Mouse (Mus musculus): ENCODE measurements around the gene Gm45233.
A peak's percentile ranks its signal among the peaks of the same experiment; 100 is the strongest.
"Not testable (repeated sequence)": the region's sequence is repeated elsewhere in the genome, so short reads cannot be mapped to it uniquely, and the experiment has no call there.

Gene Gm45233

GRCm38 (mm10) chr7:43443917-43444293 is at the start of gene Gm45233, which contains the start of gene Etfb:
Gene Gm45233, plus strand, starts transcription at chr7:43444128.
Gene Etfb, plus strand, starts transcription at chr7:43444083.
- peak; percentile 98 for DNase-seq (ENCODE audit: low spot score)

- DNase-seq (ENCODE audit: low spot score): no peak
Measured at GRCm38 (mm10) chr7:43399501-43399900, 44.4 kb upstream of the Gm45233 start.

- no peak for DNase-seq (ENCODE audit: low spot score)
Measured at GRCm38 (mm10) chr7:43402718-43403117, 41.2 kb upstream of the Gm45233 start.

GRCm38 (mm10) chr7:43407573-43407972 is 36.4 kb upstream of the Gm45233 start:
- no peak for DNase-seq (ENCODE audit: low spot score)

- DNase-seq (ENCODE audit: low spot score): no peak
Measured at GRCm38 (mm10) chr7:43408131-43408553, 35.8 kb upstream of the Gm45233 start, which contains the start of gene Siglecg. Gene Siglecg, plus strand, starts transcription at chr7:43408204.

- DNase-seq (ENCODE audit: low spot score): no peak
Measured at GRCm38 (mm10) chr7:43409084-43409483, 34.8 kb upstream of the Gm45233 start.

- DNase-seq (ENCODE audit: low spot score): not testable (repeated sequence)
Measured at GRCm38 (mm10) chr7:43411724-43412123, 32.2 kb upstream of the Gm45233 start.

GRCm38 (mm10) chr7:43417298-43417697 is 26.6 kb upstream of the Gm45233 start:
- no peak for DNase-seq (ENCODE audit: low spot score)

- DNase-seq (ENCODE audit: low spot score): peak; percentile 82
Measured at GRCm38 (mm10) chr7:43422995-43423617, 20.8 kb upstream of the Gm45233 start.

GRCm38 (mm10) chr7:43423991-43424625 is 19.8 kb upstream of the Gm45233 start:
- no peak for DNase-seq (ENCODE audit: low spot score)

- DNase-seq (ENCODE audit: low spot score): no peak
Measured at GRCm38 (mm10) chr7:43427406-43427805, 16.5 kb upstream of the Gm45233 start, which contains the start of gene Lim2. Gene Lim2, plus strand, starts transcription at chr7:43427670.

GRCm38 (mm10) chr7:43429500-43429899 is 14.4 kb upstream of the Gm45233 start:
- no peak for DNase-seq (ENCODE audit: low spot score)

- DNase-seq (ENCODE audit: low spot score): no peak
Measured at GRCm38 (mm10) chr7:43432891-43433290, 11.0 kb upstream of the Gm45233 start.

- no peak for DNase-seq (ENCODE audit: low spot score)
Measured at GRCm38 (mm10) chr7:43434676-43435075, 9.3 kb upstream of the Gm45233 start.

- DNase-seq (ENCODE audit: low spot score): no peak
Measured at GRCm38 (mm10) chr7:43436341-43437255, 7.3 kb upstream of the Gm45233 start, which contains the start of gene Nkg7. Gene Nkg7, plus strand, starts transcription at chr7:43437073.

- DNase-seq (ENCODE audit: low spot score): no peak
Measured at GRCm38 (mm10) chr7:43438611-43439010, 5.3 kb upstream of the Gm45233 start.

- no peak for DNase-seq (ENCODE audit: low spot score)
Measured at GRCm38 (mm10) chr7:43440482-43440881, 3.4 kb upstream of the Gm45233 start, which contains the start of gene Cldnd2. Gene Cldnd2, plus strand, starts transcription at chr7:43440782.

- DNase-seq (ENCODE audit: low spot score): no peak
Measured at GRCm38 (mm10) chr7:43441071-43441470, 2.9 kb upstream of the Gm45233 start.

- no peak for DNase-seq (ENCODE audit: low spot score)
Measured at GRCm38 (mm10) chr7:43442684-43443083, 1.2 kb upstream of the Gm45233 start.

GRCm38 (mm10) chr7:43443126-43443916 is 607 bp upstream of the Gm45233 start:
- DNase-seq (ENCODE audit: low spot score): peak; percentile 90

GRCm38 (mm10) chr7:43447801-43448200 is 3.9 kb downstream of the Gm45233 start:
- peak; percentile 23 for DNase-seq (ENCODE audit: low spot score)
